Mouse (Mus musculus): ENCODE data around the gene Chst11. TPM values are rescaled to one million over a fixed set of nuclear protein-coding genes. Genes with fewer than 3 reads are reported as not detected.
A peak's percentile ranks its signal among the peaks of the same experiment; 100 is the strongest.

Chst11 gene
- 2.6 and 3.2 TPM in 2 replicates for total RNA-seq (2015)
- total RNA-seq (2017) = 3.9 and 5.9 TPM in 2 replicates

DNA sequence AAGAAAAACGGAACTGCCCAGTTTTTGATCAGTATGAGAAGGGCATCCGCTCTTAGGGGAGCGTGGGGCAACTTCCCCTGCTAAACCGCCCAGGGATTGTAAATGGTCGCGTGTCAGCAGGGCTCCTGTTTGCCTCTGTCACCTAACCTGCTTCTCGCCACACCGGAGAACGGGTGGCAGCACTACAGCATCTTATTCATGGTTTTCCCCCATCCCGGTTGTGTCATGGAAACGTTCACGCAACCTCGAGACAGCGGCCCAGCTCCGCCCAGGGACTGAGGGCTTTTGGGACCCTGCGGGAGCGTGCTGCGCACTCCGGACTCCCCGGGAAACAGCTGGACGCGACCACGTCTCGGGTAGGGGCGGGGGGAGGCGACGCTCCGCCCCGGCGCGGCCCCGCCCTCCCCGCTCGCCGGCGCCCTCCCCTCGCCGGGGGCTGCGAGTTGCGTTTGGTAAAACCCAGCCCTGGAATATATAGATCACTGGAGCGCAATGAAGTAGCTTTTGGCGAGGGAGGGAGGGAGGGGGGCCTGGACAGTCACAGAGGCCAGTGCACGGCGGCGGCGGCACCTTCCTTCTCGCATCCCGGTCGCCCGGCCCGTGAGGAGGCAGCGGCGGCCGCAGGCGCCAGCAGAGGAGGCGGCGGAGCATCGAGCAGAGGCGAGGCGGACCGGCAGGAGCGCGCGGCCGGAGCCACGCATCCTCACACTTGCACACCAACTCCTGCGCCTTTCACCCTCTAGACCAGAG, at the start of gene Chst11:
Chst11 (plus strand) TSS at position 549 of the 750 bp plus-strand sequence.
- ATAC-seq (ENCODE audit: poor library complexity, severe bottlenecking) = peak; percentile 76

- ATAC-seq (ENCODE audit: poor library complexity, severe bottlenecking) = no peak
These were observed 49.5 kb upstream of the Chst11 start for GRCm38 (mm10) chr10:82935774-82936173.

DNA sequence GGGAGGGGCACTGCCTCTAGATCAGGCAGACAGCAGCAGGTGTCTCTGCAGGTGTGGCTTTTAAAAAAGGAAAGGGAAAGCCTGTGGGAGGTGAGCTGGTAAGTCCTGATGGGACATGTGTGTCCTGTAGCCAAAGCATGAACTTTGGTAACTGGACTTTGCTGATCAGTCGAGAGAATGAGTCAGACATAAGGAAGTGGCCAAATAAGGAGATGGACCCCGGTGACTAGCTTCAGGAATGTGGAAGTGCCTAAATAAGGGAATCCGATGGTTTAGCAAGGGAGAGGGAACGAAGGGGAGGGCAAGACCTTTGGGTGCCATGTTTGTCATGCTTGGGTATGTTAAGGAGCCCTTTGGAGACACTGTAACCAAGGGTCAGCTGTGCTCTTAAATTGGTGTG, 31.9 kb upstream of the Chst11 start:
- peak; percentile 22; the same call in 1 of the 2 replicates for ATAC-seq (ENCODE audit: poor library complexity, severe bottlenecking)

GRCm38 (mm10) chr10:82955117-82955516, 30.2 kb upstream of the Chst11 start:
- peak; percentile 55 for ATAC-seq (ENCODE audit: poor library complexity, severe bottlenecking)

- peak; percentile 74 for ATAC-seq (ENCODE audit: poor library complexity, severe bottlenecking)
These were observed 27.0 kb upstream of the Chst11 start for GRCm38 (mm10) chr10:82958218-82958761.

- ATAC-seq (ENCODE audit: poor library complexity, severe bottlenecking) = no peak
These were observed 26.0 kb upstream of the Chst11 start for GRCm38 (mm10) chr10:82959316-82959715.

DNA sequence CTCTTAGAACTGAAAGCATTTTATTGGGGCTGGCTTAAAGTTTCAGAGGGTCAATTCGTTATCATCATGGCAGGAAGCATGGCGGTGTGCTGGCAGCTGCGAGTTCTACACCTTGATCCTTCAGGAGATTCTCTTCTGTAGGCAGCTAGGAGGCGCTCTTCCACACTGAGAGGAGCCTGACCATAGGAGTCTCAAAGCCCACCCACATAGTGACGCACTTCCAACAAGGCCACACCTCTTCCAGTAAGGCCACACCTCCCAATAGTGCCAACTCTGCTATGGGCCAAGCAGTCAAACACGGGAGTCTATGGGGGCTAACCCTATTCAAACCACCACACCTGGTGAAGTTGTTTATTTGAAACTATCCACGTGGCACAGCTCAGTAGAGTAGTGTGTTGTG, 24.0 kb upstream of the Chst11 start:
- peak; percentile 60 for ATAC-seq (ENCODE audit: poor library complexity, severe bottlenecking)

- ATAC-seq (ENCODE audit: poor library complexity, severe bottlenecking) = no peak
These were observed 23.3 kb upstream of the Chst11 start for GRCm38 (mm10) chr10:82962018-82962417.

GRCm38 (mm10) chr10:82962472-82963020, 22.8 kb upstream of the Chst11 start:
- ATAC-seq (ENCODE audit: poor library complexity, severe bottlenecking) = peak; percentile 70

DNA sequence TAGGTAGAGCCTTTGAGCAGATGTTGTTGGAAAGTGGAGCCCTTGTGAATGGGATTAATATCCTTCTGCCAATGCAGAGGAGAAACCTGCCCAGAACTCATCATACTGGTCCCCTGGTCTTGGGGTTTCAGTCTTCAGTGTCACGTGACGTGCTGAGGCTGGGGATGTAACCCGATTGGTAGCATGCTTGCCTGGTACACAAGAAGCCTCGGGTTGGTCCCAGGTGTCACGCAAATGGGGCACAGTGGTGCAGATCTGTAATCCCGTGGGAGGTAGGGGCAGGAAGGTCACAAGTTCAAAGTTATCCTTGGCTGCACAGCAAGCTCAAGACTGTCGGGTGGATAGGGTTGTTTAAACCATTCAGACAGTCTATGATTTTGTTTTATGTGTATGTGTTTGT, 20.8 kb upstream of the Chst11 start:
- no peak for ATAC-seq (ENCODE audit: poor library complexity, severe bottlenecking)

DNA sequence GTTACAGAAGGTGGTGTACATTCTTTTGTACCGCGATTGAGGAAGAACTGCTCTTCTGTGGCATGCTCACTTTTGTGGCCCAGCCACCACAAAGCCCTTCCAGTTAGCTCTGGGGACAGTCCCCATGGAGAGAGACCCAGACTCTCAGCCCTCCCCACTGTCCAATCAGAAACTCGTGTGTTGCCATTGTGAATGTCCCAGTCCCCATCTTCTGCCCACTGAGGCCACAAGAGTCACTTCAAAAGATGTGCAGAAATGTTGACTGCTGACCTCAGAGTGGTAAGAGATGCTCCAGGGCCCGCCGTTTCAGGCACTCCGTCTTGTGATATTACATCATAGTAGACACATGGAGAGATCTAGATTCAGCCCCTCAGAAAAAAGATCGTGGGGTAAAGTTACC, 18.6 kb upstream of the Chst11 start:
- ATAC-seq (ENCODE audit: poor library complexity, severe bottlenecking) = no peak

- peak; percentile 80 for ATAC-seq (ENCODE audit: poor library complexity, severe bottlenecking)
These were observed 15.7 kb upstream of the Chst11 start for GRCm38 (mm10) chr10:82969612-82970011.

DNA sequence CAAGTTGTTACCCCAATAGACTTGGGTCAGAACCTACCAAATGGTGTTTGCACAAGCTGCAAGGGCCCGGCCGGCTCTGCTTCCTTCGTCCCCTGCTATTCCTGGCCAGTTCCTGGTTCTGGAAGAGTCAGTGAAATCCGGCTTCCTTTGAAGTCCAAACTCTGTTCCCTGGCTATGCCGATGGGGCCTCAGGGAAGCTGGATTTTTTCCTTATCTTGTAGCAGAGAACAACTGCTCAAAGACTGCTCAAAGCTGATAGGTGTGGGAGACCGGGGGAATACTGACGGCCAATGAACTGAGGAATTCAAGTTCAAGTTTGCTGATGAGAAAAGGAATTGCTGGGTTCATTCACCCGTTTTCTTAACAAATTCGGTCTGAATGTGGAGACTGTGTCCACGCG, 13.7 kb upstream of the Chst11 start:
- no peak for ATAC-seq (ENCODE audit: poor library complexity, severe bottlenecking)

GRCm38 (mm10) chr10:82974201-82974600, 11.1 kb upstream of the Chst11 start:
- ATAC-seq (ENCODE audit: poor library complexity, severe bottlenecking) = peak; percentile 87

DNA sequence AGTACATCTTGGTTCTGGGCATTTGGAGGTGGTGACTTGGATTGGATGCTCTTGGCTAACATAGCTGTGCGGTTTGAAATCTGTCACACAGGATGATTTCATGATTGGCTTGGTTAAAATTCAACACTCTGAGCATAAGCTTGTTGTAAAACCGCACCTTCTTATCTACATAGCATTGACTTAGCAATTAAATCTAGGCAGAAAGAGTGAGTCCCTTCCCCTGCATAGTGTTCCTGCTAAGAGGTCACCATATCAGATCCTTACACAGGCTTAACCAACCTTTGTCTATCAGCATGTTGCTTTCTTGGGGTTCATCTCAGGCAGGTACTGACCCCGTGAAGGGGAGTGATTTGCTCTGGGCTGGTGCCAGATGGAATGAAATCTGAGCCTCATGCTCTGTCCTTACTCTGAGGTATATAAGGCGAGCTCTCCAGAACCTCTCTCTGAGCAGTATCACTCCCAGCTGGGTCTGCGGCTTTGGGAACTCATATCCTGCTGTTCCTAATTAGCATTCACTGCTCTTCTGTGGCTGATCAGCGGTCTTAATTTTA, 10.6 kb upstream of the Chst11 start:
- peak; percentile 23; the same call in 1 of the 2 replicates for ATAC-seq (ENCODE audit: poor library complexity, severe bottlenecking)

DNA sequence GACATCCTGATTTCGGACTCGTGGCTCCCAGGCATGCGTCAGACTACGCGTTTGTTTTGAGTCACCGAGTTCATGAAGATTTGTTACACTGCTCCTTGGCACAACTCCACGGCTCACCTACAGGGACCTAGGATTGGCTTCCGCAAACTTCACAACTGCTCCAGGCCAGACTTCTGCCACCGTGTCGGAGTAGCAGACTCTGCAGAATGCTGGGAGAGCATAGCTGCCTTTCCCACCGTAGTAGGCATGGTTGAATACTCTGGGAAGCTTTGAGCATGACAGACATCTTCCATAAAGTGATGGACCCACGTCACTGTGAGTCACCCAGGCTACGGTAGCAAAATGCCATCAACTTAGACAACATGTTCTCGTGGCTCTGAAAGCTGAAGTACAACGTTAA, 9.5 kb upstream of the Chst11 start:
- ATAC-seq (ENCODE audit: poor library complexity, severe bottlenecking) = no peak

GRCm38 (mm10) chr10:82982286-82982685, 3.0 kb upstream of the Chst11 start:
- no peak for ATAC-seq (ENCODE audit: poor library complexity, severe bottlenecking)

- ATAC-seq (ENCODE audit: poor library complexity, severe bottlenecking) = peak; percentile 11
These were observed 418 bp downstream of the Chst11 start for GRCm38 (mm10) chr10:82985700-82986131.

GRCm38 (mm10) chr10:82986251-82986992, 1.1 kb downstream of the Chst11 start:
- peak; percentile 14 for ATAC-seq (ENCODE audit: poor library complexity, severe bottlenecking)

DNA sequence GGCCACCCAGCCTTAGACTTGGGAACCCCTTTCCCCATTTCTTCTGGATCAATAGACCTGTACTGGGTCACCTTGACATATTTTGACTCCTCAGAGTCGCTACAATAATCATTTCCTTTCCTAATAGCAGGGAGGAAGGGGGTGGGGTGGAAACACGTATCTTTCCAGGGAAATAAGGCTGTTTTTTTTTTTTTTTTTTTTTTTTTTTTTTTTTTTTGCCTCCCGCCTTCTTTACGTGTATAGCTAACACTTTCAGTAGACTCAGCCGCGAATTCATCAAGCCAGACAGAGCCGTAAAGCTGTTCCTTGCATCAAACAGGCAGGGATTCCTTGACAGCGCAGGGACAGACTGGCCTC, 1.7 kb downstream of the Chst11 start:
- ATAC-seq (ENCODE audit: poor library complexity, severe bottlenecking) = no peak

DNA sequence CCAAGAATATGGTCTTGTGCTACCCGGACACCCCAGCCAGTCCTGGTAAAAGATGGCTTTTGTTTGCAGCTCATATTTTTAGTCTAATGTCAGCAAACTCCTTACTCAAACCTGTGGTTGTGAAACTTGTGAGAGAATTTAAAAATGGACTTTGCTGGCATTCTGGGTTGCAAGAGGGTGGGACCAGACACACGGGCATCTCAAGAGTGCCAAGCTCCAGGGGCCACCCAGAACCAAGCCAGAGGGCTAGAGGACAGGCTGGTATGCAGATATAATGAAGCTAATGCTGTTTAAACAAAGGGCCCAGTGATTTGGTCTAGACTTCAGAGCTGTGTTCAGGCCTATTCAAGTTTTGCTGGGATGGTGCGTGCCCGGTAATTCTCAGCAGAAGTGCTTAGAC, 2.1 kb downstream of the Chst11 start:
- no peak for ATAC-seq (ENCODE audit: poor library complexity, severe bottlenecking)

Measured in megakaryocyte, adult 5-6 weeks (primary cell).